Mouse (Mus musculus): ENCODE measurements around the gene Shisa4.

Gene Shisa4

DNA sequence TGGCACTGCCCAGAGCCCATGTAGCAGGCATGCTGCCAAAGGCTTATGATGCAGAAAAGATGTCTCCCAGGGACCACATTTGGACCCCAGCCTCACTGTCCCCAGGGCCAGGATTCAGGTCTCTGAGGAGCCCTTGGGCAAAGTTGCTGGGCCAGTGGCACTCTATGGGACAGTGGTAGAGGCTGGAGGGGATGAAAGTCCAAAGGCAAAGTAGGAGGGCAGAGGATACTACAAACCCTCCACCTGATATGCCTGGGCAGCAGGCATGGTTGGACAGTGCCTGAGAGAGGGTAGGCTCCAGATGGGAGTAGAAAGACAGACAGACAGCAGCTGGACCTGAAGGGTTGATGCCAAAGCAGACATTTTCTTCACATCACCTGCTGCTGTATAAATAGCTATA, 8.7 kb downstream of the Shisa4 start:
- in situ Hi-C loops (cut with MboI), result no loop called here

DNA sequence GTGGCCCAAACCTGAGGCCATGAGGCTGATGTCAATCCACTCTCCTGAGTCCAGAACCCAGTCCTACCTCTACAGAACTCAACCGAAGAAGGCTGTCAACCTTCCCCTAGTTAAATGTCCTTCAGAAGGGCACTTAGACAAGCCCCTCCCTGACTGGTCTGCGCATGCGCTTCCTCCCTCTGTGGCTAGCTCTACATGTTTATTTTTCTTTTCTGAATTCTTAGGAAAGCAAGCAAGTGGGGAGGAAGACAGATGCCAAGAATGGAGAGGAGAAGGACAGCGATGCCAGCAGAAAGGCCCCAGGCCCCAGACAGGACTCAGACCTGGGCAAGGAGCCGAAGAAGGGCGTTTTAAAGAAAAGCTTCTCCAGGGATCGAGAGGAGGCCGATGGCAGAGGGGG, 11.6 kb downstream of the Shisa4 start:
- in situ Hi-C loops (cut with MboI), result no loop called here

DNA sequence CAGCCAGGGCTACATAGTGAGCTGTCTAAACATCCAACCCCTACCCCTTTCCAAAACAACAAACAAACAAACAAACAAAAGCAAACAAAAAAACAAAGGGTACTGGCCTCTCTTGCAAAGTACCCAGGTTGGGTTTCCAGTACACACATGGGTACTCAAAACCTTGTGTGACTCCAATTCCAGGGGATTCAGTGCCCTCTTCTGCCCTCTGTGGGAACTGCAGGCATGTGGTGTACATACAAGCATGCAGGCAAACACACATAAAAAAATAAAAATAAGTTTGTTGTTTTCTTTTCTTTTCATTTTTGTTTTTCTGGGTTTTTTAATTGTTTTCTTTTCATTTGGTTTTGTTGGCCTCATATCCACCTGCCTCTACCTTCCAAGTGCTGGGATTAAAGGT, 12.9 kb downstream of the Shisa4 start:
- in situ Hi-C loops (cut with MboI), result no loop called here

DNA sequence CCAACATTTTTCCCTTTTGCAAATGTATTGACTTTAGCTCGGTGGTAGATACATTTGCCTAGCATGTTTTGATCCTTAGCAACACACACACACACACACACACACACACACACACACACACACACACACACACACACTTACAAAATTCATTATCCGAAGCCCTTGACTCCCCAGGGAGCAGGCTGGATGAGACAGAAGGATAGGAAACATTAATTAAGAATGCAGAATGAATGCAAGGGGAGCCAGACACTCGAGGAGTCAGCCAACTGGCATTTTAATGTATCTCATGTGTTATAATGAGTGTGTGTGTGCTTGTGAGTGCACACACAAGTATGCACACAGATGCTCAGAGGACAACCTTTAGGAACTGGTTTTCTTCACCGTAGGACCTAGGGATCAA, 13.5 kb downstream of the Shisa4 start:
- in situ Hi-C loops (cut with MboI), result no loop called here

DNA sequence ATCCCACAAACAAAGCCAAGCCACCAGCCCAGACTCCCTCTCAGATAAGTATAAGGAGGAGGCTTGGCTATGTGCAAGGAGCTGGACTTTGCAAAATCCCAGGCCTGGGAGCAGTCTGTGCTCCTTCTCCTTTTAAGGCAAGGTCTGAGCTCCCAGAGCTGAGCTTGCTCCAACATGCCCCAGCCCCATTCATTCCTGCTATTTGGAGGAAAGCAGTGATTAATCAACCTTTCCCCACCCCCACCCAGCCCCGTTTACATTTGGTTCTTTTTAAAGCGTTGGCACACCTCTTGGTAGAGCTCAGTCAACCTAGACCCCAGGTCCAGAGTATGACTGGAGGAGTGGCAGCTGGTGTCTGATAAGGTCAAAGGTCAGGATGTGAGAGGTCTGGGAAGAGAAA, 16.0 kb downstream of the Shisa4 start:
- in situ Hi-C loops (cut with MboI), result no loop called here

DNA sequence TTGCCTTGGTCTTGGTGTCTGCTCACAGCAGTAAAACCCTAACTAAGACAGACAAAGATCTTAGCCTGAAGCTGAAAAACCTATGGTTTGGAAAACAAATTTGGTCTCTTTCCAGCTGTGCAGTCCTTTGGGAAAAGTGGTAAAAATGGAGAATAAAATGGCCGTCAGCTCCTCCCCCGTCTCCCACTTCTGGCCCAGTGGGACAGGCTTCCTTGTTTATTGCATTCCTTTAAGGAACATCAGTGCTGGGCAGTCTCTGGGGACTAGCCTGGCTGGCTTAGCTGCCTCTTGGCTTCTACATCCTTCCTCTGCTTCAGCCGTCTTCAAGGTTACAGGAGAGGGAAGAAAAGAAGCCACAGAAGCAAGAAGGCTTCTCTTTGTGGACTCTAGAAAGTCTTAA, 23.1 kb downstream of the Shisa4 start:
- in situ Hi-C loops (cut with MboI), result no loop called here

DNA sequence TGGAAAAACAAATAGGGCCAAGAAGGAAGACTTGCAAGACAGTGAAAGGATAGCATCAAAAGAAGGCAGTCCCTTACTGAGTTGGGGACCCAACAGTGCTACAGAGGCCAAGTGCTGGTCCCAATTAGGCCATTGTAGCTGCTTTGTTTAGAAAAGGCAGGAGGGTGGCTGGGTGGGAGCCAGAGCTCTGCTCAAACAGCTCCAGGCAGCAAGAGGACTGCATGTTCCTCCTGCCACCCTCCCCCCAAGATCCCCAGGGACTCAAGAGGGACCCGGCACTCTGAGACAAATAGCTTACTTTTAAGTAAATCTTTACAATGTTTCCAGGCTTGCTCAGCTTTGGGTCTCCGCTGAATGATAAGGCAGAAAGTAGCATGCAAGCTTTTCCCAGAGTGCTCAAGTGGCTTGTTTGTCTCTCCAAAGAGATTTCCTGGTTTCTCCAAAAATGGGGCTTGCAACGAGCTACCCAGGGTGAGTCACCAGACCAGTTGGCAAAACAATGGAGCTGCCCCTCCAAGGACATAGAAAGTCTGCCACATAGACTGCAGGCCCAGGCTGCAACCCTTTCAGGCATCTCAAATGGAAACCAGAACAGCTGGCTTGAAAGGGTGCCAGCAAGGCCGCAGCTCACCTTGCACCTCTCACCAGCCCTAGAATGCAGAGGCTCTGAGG, 27.4 kb downstream of the Shisa4 start:
- in situ Hi-C loops (cut with MboI), result no loop called here

DNA sequence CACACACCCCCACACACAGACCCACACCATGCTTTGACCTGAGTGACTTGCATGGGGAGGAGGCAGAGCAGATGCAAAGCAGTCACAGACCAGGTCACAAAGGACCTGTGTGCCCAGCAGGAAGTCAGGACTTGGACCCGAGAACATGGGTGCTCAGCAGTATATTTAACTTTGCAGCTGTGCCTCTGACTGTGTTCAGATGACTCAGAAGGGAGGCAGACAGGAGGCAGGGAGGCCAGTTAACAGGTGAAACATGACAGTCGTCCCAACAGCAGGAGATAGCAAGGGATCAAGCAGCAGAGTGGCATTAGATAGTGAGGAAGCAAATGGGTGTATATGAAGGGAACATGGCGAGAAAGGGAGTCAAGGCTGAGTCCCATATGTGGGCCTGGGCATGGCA, 28.1 kb downstream of the Shisa4 start:
- in situ Hi-C loops (cut with MboI), result no loop called here

DNA sequence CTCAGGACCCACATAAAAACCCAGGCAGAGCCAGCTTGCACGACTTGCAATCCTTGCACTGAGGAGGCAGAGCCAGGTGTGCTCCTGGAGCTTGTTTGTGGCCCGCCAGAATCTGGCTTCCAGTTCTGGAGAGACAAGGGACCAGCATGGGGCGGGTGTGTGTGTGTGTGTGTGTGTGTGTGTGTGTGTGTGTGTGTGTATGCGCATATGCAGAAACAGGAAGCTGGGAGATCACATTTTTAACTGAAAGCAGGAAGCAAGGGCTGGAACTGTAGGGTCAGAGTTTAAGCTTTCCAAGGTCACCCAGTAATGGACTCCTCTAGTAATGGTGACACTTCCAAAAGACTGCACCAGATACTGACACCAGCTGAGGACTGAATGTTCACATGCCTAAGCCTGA, 31.0 kb downstream of the Shisa4 start:
- in situ Hi-C loops (cut with MboI), result no loop called here

DNA sequence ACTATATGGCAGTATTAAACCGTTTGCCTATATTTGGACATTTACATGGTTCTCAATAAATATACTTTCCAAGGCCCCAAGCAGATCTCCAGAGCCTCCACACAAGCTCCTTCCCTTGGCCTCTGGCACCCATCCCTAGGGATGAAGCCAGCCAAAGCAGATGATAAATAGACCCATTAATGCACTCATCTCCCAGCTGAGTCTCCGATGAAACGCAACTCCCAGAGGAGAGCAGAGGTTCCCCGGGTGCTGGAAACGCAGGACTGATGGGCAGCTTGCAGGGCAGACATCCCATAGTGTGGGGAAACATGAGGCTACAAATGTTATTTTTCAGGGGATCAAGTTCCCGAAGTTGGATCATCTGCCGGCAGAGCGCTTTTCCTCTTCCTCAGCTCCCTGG, 33.1 kb downstream of the Shisa4 start:
- in situ Hi-C loops (cut with MboI), result no loop called here

DNA sequence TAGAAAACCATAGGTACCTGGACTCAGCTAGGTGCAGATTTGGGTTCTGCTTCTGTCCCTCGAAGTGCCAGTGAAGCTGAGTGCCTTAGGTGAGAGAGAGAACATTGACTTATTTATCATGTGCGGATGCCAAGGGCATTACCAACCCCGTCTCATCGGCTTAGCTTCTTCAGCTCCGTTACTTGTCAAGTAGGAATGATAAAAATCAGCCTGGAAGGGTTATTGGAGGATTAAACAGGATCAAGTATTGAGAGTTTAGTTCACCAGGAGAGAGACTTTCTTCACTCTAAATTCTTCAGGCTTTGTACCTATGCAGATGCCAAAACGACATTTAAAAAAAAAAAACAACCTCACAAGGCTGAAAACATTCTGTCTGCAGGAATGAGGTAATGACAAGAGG, 44.5 kb downstream of the Shisa4 start:
- in situ Hi-C loops (cut with MboI), result no loop called here

DNA sequence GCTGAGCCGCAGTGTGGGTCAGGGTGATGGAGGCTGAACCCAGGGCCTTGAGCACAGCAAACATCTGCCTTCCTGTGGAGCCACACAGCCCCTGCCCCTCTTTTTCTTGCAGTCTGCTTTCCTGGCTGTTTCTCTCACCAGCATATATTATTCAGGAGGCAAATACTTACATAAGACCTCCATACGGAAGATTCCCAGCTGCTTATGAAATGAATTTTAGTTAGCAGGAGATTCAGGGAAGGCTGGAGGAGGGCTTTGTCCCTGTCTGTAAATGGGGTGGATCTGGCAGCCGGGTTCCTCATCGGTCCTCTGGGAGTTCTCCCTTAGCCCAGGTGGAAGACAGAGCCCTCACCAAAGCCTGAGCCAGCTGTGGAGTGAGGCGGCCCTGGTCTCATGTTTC, 46.7 kb downstream of the Shisa4 start:
- in situ Hi-C loops (cut with MboI), result no loop called here

DNA sequence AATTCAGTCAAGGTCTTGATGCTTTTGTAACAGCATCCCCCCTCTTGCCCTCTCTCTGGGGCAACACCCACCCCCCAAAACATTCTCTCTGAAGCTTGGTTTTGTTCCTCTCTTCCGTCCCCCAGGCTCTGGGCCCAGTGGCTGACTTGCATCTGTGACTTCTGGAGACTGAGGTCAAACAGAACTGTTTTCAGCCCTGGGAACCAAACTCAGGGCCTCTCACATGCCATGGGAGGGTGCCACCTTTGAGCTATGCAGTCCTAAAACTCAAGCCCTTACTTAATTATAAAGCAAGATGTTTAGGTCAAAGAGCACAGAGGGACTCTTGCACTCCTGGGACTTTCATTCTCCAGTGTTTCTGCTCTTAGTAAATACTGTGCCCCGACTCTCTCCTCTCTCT, 49.1 kb downstream of the Shisa4 start:
- in situ Hi-C loops (cut with MboI), result no loop called here

DNA sequence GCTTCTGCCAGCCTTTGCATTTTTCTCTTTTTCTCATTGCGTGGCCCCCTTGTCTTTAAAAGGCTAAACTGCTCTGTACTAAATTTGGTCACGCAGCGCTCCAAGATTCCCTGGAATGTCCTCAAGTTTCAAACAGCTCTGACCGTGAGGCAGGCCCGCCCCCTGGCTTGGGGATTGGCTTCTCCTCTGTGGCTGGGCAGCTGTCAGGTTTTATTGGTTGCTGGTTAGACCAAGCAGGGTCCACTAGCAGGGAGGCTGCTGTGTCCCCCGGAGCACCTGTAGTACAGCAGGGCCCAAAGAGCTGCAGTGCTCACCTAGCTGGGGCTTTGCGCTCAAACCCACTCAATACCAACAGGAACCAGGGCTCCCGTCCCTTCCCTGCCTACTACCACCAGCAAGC, 50.5 kb downstream of the Shisa4 start, which contains the start of gene Lmod1:
Gene Lmod1, plus strand, starts transcription at position 237 of the 400 bp plus-strand sequence.
- in situ Hi-C loops (cut with MboI), result no loop called here

DNA sequence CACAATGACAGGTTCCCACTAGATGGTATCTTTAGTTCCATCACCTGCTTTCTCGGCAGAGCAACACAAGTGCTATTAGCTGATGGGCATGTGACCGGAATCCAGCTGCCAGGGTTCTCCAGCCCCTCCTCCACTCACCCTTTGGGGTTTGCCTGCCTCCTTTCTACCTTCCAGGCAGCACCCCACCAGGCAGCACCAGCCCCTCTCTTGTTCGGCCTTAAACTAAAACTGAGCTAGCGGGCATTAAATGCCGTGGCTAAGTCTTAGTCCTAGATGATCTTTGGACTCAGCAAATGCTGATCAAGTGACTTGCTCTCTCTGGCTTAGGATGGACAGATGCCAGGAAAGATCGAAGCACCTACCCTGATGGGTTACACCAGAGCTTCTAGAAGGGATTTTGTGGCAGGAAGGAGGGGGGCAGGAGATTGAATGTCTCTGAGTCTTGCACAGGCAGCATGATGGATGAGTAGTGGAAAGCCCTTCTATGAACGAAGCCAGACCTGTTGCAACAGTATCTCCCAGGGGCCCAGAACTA, 51.6 kb downstream of the Shisa4 start:
- in situ Hi-C loops (cut with MboI), result no loop called here
